Mouse (Mus musculus) liver, adult 2 months (tissue): ENCODE measurements around the gene Arhgap33.
A peak's percentile ranks its signal among the peaks of the same experiment; 100 is the strongest.

Experiments used
- CTCF ChIP-seq: fragments of 200-500 bp; IDR thresholded peaks from 2 replicates; pipeline ENCODE4 v1.5.1; 2011; ENCODE audit warnings: low read depth, low read length, control low read depth
- POLR2A ChIP-seq: fragments of 200-500 bp; IDR thresholded peaks from 2 replicates; pipeline ENCODE4 v1.6.1; 2011; ENCODE audit warnings: low read length, control low read depth; ENCODE audit not compliant: insufficient read depth; ENCODE audit errors: extremely low read depth

GRCm38 (mm10) chr7:30552102-30553020, 17.5 kb upstream of the Arhgap33 start, which contains the start of the genes Hspb6 and Proser3:
- TF ChIP-seq CTCF (no peak), POLR2A (peak; percentile 72; the same call in 1 of the 2 replicates)
